Mouse (Mus musculus): ENCODE results near the gene Rp9.

The Rp9 gene

DNA sequence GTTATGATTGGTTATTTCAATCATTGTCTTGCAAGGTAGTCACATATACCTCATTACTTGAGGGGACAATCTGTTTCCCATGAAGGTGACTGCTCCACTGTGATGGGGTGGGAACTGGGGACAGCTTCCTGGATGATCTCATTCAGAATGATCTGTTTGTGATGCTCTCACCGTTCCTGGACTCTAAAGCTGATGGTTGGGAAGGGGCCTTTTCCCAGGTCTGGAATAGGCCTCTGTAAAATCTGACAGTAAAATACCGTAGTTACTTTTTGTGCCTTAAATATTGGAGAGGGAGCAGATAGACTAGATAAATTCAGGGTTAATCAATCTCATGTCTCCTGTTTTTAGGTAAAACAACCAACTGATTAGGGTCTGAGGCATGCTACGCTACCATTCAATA, at the start of gene Rp9:
TSS of gene Rp9 (minus strand) at position 101 of the 400 bp plus-strand sequence.
- no peak for DNase-seq (ENCODE audit: extremely low read depth, low read depth)

- peak; percentile 52 for DNase-seq (ENCODE audit: extremely low read depth, low read depth)
These were observed 49.0 kb upstream of the Rp9 start for GRCm38 (mm10) chr9:22518394-22519041.

DNA sequence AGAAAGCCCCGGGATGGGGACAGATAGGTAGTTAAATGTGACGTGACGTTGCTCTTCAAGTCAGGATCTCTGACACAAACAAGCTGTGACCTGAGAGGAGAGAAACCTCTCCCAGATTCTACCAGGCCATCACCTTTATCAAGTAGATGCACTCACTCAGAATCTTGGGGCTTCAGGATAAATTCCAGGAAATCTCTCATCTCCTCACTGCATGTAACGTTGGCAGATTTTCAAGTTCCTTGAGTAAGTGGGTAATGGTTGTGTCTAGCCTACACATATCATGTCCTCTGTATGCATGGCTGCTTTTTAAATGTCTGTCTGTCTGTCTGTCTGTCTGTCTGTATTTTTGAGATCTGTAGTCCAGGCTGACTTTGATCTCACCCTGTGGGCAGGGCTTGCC, 45.5 kb upstream of the Rp9 start:
- DNase-seq (ENCODE audit: extremely low read depth, low read depth): no peak

DNA sequence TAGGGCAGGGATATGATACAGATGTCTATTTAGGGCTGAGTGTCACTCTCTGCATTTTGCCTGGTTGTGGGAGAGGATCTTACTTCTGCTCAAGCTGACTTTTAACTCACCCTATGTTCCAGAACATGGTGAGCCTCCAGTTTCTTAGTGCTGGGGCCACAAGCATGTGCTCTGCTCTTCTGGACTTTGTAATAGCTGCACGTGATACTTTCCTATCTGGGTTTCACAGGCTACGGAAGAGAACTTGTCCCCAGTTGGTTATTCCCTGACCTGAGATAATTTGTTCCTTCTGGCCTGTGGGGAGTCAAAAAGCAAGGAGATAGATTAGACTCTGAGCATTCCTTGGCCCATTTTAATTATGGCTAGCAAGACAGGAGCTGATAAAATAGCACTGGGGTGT, 36.0 kb upstream of the Rp9 start:
- no peak for DNase-seq (ENCODE audit: extremely low read depth, low read depth)

- DNase-seq (ENCODE audit: extremely low read depth, low read depth): no peak
These were observed 34.0 kb upstream of the Rp9 start for GRCm38 (mm10) chr9:22503581-22503980.

- no peak for DNase-seq (ENCODE audit: extremely low read depth, low read depth)
These were observed 33.4 kb upstream of the Rp9 start for GRCm38 (mm10) chr9:22502972-22503371.

DNA sequence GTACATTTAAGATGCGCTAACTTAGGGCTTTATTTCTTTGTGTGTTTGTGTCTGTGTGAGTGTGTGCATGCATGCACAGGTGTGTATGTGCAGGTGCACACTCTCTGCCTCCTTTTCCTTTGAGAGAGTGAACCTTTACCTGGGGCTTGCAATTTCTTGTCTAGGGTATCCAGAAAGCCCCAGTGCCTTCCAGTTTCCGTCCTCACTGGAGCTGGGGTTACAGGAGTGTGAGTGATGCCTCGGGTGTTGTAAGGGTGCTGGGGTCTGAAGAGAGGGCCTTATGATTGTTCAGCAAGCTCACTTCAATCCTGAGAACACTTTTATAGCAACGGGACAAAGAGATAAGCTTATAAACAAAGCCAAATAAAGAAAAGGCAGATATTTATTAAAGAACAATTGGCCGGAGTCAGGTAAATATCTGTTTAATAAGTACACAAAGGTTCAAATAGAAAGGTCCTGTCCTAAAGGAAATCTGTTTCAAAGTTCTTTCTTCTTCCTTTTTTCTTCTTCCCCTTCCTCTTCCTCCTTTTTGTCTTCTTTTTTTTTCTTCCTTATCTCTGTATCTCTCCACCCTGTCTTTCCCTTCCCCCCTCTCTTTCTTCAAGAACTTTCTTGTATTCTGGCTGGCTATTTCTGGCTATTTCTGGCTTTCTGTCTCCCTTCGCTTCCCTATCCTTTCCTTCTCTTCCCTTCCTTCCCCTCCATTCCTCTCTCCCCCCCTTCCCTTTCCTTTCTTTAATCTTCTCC, 27.7 kb upstream of the Rp9 start:
- no peak for DNase-seq (ENCODE audit: extremely low read depth, low read depth)

DNA sequence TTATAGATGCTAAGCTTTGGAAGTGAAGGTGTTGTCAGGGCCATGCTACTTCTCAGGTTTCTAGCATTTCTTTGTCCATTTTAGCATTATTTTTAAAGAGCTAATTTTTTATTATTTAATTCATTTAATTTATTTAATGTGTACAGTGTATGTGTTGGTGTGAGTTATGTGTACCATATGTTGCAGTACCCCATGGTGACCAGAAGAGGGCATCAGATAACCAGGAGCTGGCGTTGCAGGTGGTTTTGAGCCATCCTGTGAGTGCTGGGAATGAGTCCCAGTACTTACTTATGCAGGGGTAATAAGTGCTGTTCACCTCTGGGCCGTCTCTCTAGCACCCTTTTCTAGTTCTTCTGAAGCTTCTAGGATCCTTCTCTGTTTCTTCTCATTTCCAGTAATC, 25.6 kb upstream of the Rp9 start:
- DNase-seq (ENCODE audit: extremely low read depth, low read depth): no peak

DNA sequence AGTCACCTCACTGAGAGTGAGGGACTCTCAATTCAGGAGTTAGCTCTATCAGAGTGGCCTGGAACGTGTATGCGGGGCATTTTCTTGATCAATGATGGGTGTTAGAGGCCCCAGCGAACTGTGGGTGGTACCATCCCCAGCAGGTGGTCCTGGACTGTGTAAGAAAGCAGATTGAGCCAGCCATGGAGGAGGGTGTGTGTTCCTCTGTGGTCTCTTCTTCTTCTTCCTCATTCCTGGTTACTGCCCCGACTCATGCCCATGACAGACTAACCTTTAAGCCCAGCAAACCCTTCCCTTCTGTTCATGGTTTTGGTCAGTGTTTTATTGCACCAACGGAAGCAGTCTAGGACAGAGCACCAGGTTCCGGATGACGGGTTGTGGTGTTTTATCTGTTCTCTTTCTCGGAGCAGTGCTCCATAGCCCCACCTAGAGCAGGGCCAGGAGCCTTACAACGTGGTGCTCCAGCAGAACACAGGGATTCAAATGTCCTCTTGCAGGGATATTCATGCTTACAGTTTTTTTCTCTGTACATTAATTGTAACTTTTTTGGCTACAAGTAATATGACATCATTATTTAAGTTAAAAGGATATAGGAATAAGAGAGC, 24.8 kb upstream of the Rp9 start:
- DNase-seq (ENCODE audit: extremely low read depth, low read depth): no peak

DNA sequence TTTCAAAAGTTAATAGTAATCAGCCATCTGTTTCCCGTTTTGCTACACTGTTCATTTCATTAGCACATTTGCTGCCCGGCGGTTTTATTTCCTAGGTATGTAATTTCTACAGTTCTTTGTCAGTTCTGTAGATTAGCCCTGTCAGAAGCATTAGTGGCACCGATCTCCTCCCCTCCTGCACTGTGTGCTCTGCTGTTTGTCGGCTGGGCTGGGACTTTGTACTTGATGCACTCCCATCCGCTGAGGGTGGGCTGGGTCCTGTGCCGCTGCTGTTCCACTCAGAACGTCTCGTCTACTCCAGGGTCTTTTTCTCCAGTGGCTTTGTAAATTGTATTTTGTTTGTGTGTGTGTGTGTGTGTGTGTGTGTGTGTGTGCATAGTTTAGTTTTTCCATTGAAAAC, 19.4 kb upstream of the Rp9 start:
- no peak for DNase-seq (ENCODE audit: extremely low read depth, low read depth)

DNA sequence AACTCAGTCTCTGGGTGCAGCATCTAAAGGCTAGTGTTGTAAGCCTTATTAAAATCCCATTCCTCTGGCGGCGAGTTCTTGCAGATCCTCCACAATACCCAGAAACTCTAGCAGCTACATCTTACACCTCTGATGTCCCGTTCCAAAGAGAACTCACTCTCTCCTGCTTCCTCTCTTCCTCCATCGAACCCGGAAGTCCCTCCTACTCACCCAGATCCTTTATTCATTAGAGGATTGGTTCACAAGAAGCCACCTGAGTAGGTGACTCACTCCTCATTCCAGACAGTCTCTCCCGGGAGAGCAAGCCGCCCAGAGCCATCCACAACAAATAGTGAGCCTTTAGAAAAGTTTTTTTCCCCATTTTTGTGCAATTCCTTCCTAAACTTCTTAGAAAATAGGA, 16.7 kb upstream of the Rp9 start:
- DNase-seq (ENCODE audit: extremely low read depth, low read depth): no peak

GRCm38 (mm10) chr9:22484562-22485308, 15.2 kb upstream of the Rp9 start:
- DNase-seq (ENCODE audit: extremely low read depth, low read depth): no peak

DNA sequence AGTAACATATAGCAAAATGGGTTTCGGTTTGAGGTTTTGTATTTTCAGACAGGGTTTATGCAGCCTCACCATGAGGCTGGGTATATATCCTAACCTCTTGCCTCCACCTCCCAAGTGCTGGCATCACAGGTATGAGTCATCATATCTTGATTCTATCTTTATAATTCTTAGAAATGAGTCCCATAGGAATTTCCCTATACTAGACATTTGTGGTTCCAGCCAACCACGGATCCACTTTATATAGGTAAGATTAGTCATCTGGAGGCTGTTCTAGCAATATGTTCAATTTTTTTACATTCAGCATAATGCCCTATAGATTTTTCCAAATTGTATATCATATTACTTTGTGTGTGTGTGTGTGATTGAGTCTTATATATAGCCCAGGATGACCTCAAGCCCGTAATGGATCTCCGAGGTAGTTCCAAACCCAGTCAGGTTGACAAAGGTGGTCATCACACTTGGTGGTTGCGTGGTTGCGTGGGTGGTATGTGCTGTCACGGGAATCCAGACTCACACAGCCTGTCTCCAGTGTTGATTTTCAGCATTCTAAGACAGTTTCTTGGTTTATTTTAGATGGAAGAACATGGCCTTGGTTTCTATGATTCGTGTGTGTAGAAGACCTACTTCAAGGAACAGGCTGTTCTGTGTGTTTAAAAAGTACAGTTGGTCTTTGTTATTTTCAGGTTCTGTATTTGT, 14.5 kb upstream of the Rp9 start:
- DNase-seq (ENCODE audit: extremely low read depth, low read depth): no peak

- DNase-seq (ENCODE audit: extremely low read depth, low read depth): no peak
These were observed 9.4 kb upstream of the Rp9 start for GRCm38 (mm10) chr9:22478946-22479345.

GRCm38 (mm10) chr9:22476265-22476664, 6.7 kb upstream of the Rp9 start:
- peak; percentile 24 for DNase-seq (ENCODE audit: extremely low read depth, low read depth)

- peak; percentile 99 for DNase-seq (ENCODE audit: extremely low read depth, low read depth)
These were observed 5.9 kb upstream of the Rp9 start, which contains the start of gene Bbs9 for GRCm38 (mm10) chr9:22475424-22475868. Gene Bbs9 (plus strand): TSS chr9:22475715.

DNA sequence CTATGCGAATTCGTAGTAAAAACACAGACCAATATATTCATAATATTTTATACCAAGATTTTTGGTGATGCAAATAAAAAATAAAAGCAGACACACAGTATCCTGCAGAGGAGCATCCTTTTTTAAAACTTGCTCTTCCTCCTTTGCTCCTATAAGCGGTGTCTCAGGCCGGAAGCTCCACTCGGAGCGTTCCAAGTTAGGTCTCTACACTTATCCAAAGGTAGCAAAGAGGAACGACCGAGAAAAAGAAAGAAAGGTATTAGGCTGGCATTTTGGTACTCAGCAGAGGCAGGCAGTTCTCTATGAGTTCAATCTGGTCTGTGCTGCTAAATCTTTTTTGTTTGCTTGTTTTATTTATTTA, 664 bp downstream of the Rp9 start:
- peak; percentile 66 for DNase-seq (ENCODE audit: extremely low read depth, low read depth)

GRCm38 (mm10) chr9:22468170-22468898, 1.2 kb downstream of the Rp9 start:
- peak; percentile 62 for DNase-seq (ENCODE audit: extremely low read depth, low read depth)

- peak; percentile 54 for DNase-seq (ENCODE audit: extremely low read depth, low read depth)
These were observed 2.0 kb downstream of the Rp9 start for GRCm38 (mm10) chr9:22467371-22468169.

DNA sequence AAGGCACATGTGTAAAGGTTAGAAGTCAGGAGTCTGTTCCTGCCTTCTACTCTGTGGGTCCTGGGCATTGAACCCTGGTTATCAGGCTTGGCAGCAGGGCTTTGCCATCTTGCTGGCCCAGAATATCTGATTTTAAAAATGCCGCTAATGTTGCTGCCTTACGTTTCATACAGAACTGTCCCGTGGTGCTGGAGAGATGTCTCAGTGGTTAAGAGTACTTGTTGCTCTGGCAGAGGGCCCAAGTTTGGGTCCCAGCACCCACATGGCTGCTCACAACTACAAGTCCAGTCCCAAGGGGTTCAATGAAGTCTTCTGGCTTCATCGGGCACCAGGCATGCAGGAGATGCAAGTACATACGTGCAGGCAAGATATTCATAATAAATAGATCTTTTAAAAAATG, 3.3 kb downstream of the Rp9 start:
- no peak for DNase-seq (ENCODE audit: extremely low read depth, low read depth)

Measured in MEL-GATA-1-ER (cell line).